Mouse (Mus musculus): ENCODE data around the gene Oas2. TPM values are rescaled to one million over a fixed set of nuclear protein-coding genes. Genes with fewer than 3 reads are reported as not detected.

The Oas2 gene
- polyA plus RNA-seq, 1 experiment = 0.80 TPM

DNA sequence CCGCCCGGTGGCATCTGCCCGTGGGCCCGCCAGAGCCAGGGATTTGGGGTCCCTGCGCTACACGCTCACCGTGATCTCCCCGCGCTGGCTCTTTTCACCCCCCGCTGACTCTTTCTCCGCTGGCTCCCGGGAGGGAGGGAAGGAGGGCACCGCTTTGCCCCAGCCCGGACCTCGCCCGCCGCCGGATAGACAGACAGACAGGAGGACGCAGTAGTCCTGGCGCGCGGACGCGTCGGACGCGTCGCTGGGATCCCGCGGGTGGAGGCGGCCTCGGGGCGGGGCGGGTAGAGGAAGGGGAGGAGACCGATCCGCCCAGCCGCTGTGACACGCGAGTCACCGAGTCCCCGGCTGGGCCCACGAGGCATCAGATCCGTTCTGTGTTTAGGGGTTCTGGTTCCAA, 38.2 kb downstream of the Oas2 start:
- WGBS = under 1% methylated on average over 41 of the region's 43 CpGs
- DNase-seq = peak; percentile 82 to 83
- no peaks in the 10 kb centered on the region for H3K27me3 ChIP-seq (ENCODE audit: control insufficient read depth, insufficient read depth, low read length)
- peak overlapping the region; percentile 66 for H3K27ac ChIP-seq (ENCODE audit: insufficient read depth, low read length)
- H3K4me3 ChIP-seq (replicated peaks; ENCODE audit: insufficient read depth, low read depth, low read length) = peak overlapping the region; percentile 89
- peak; percentile 61; the same call in 1 of the 2 replicates for TF ChIP-seq POLR2A (IDR thresholded peaks at IDR 0.05; ENCODE audit: borderline replicate concordance, insufficient read depth, low read length)
- TF ChIP-seq CTCF (IDR thresholded peaks at IDR 0.05; ENCODE audit: borderline replicate concordance, insufficient read depth, low read depth, low read length) = no peak
- peaks cover 9% of the 10 kb centered on the region for H3K4me1 ChIP-seq (ENCODE audit: control insufficient read depth, insufficient read depth, low read length)

DNA sequence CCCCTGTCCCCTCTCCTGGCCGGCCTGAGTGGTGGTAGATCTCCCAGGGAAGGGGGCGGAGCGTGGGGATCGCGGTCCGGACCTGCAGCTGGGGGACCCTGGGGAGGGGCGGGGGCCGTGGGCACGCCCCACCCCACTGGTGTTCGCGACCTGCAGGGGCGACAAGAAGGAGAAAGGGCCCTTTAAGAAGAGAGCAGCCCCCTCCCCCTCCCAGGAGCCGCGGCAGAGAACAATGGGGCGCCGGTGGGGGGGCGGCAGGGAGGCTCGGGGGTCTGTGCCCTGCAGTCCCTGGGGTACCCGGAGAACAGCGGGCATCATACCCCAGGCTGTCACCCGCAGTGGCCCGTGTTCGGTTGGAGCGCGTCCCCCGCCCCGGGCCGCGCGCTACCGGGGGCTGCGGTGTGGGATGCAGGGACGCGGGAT, 38.8 kb downstream of the Oas2 start:
- Histone ChIP-seq H3K27ac (ENCODE audit: insufficient read depth, low read length) (peak overlapping the region; percentile 82), H3K27me3 (ENCODE audit: control insufficient read depth, insufficient read depth, low read length) (no peaks in the 10 kb centered on the region), H3K4me1 (ENCODE audit: control insufficient read depth, insufficient read depth, low read length) (peaks cover 13% of the 10 kb centered on the region), H3K4me3 (replicated peaks; ENCODE audit: insufficient read depth, low read depth, low read length) (peak overlapping the region; percentile 89)
- peak in 1 of 2 experiments; percentile 61 for DNase-seq
- TF ChIP-seq CTCF (IDR thresholded peaks at IDR 0.05; ENCODE audit: borderline replicate concordance, insufficient read depth, low read depth, low read length) (no peak), POLR2A (IDR thresholded peaks at IDR 0.05; ENCODE audit: borderline replicate concordance, insufficient read depth, low read length) (no peak)
- WGBS = under 1% methylated on average over 32 of the region's 34 CpGs

DNA sequence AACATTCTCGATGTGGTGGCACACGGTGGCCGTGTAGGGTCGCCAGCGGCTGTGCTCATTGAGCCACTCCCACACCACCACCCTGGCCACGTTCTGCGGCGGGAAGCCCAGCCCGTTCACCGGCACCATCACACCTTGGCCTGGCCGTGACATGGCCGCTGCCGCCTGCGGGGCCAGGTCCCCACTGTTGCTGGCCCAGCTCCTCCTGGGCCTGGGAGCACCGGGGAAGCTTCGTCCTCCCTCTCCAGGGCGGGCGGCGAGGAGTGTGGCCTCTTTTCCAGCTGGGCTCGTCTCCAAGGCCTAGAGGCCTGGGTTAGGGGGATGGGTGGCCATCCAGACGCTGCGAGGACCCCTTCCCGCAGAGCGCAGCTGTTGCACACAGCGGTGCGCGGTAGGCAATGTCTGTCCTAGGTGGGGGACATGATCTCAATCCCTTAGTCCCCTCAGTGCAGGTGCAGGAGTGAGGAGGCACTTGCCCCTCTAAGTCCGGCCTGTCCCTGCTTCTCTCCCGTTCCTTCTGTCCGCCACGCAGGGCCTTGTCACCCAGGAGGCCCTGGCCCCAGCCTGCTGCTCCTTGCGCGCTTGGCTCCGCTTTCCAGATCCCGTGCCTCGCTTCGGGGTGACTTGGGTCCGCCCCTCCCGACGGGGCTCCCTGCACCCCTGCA, 39.4 kb downstream of the Oas2 start:
- H3K4me3 ChIP-seq (replicated peaks; ENCODE audit: insufficient read depth, low read depth, low read length) = peak overlapping the region; percentile 89
- under 1% methylated on average over 40 of the region's 40 CpGs for WGBS
- peak; percentile 74 to 78 for DNase-seq
- no peaks in the 10 kb centered on the region for H3K27me3 ChIP-seq (ENCODE audit: control insufficient read depth, insufficient read depth, low read length)
- peak overlapping the region; percentile 82 for H3K27ac ChIP-seq (ENCODE audit: insufficient read depth, low read length)
- TF ChIP-seq CTCF (IDR thresholded peaks at IDR 0.05; ENCODE audit: borderline replicate concordance, insufficient read depth, low read depth, low read length) (no peak), POLR2A (IDR thresholded peaks at IDR 0.05; ENCODE audit: borderline replicate concordance, insufficient read depth, low read length) (no peak)
- H3K4me1 ChIP-seq (ENCODE audit: control insufficient read depth, insufficient read depth, low read length) = peaks cover 18% of the 10 kb centered on the region

DNA sequence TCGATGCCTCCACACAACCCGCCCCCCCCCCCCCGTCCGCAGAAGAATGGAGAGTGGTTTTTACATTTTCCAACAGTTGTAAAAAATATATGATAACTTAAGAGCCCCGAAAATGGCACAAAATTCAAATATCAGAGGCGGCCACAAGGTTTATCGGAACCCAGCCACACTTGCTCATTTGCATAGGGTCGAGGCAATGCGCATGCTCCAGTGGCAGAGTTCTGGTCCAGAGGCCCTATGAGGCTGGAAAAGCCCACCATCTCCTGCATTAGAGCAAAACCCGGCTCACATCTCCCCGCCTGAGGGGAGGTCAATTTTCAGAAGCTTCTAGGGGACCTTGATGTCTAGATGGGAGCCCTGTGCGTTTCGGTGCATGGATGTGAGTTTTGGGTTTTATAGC, 42.7 kb downstream of the Oas2 start:
- Histone ChIP-seq H3K4me1 (ENCODE audit: control insufficient read depth, insufficient read depth, low read length) (peaks cover 47% of the 10 kb centered on the region), H3K4me3 (replicated peaks; ENCODE audit: insufficient read depth, low read depth, low read length) (no peak overlapping the region), H3K27me3 (ENCODE audit: control insufficient read depth, insufficient read depth, low read length) (no peaks in the 10 kb centered on the region), H3K27ac (ENCODE audit: insufficient read depth, low read length) (no peak overlapping the region)
- TF ChIP-seq POLR2A (IDR thresholded peaks at IDR 0.05; ENCODE audit: borderline replicate concordance, insufficient read depth, low read length) = no peak
- TF ChIP-seq CTCF (IDR thresholded peaks at IDR 0.05; ENCODE audit: borderline replicate concordance, insufficient read depth, low read depth, low read length) = no peak
- DNase-seq = no peak
- WGBS = 54% methylated on average over 13 of the region's 13 CpGs

DNA sequence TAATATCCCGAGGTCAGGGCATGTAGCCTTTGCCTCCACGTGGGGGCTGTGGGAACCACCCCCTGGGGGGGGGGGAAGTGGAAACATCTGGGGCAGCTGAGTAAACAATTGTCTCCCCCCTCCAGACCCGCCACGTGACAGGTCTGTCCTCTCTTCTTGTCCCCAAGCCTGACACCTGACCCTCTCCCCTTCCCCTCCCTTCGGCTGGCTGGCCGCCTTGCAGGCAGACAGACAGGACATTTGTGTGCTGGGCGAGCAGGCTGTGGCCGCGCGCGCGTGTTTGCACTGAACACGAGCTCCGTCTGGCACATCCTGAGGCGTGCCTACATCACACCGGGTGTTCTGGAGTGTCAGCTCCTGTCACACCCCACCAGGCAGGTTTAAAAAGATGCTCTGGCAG, 43.1 kb downstream of the Oas2 start:
- no peak overlapping the region for H3K4me3 ChIP-seq (replicated peaks; ENCODE audit: insufficient read depth, low read depth, low read length)
- 7% methylated on average over 16 of the region's 16 CpGs for WGBS

DNA sequence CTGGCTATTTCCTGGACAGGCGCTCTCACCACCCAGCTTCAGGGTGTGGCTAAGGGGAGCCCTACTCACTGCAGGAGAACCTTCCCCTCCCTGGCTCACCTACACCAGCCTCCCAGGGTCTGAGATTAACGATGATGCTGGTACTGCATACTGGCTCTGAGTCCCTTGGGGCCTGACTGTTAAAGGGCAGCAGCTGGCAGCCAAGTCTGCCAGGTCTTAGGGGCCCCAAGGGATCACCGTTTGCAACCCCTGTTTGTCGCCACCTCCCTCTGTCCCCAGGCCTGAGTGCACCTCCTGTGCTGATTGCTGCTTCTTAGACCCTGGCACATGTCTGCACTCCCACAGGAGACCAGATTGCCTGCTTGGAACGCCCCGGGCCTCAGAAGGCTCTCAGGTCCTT, 45.2 kb downstream of the Oas2 start:
- Histone ChIP-seq H3K27me3 (ENCODE audit: control insufficient read depth, insufficient read depth, low read length) (no peaks in the 10 kb centered on the region), H3K4me1 (ENCODE audit: control insufficient read depth, insufficient read depth, low read length) (peaks cover 68% of the 10 kb centered on the region), H3K27ac (ENCODE audit: insufficient read depth, low read length) (no peak overlapping the region), H3K4me3 (replicated peaks; ENCODE audit: insufficient read depth, low read depth, low read length) (no peak overlapping the region)
- DNase-seq = peak; percentile 16 to 21
- TF ChIP-seq CTCF (IDR thresholded peaks at IDR 0.05; ENCODE audit: borderline replicate concordance, insufficient read depth, low read depth, low read length) (no peak), POLR2A (IDR thresholded peaks at IDR 0.05; ENCODE audit: borderline replicate concordance, insufficient read depth, low read length) (no peak)
- WGBS = 33% methylated on average over 6 of the region's 6 CpGs

More for the DNA sequence above, 43.1 kb downstream of the Oas2 start:
- H3K4me1 ChIP-seq (ENCODE audit: control insufficient read depth, insufficient read depth, low read length) = peaks cover 49% of the 10 kb centered on the region
- no peak for TF ChIP-seq CTCF (IDR thresholded peaks at IDR 0.05; ENCODE audit: borderline replicate concordance, insufficient read depth, low read depth, low read length)
- no peak for TF ChIP-seq POLR2A (IDR thresholded peaks at IDR 0.05; ENCODE audit: borderline replicate concordance, insufficient read depth, low read length)
- peak; percentile 52 to 71 for DNase-seq
- no peaks in the 10 kb centered on the region for H3K27me3 ChIP-seq (ENCODE audit: control insufficient read depth, insufficient read depth, low read length)
- H3K27ac ChIP-seq (ENCODE audit: insufficient read depth, low read length) = no peak overlapping the region

DNA sequence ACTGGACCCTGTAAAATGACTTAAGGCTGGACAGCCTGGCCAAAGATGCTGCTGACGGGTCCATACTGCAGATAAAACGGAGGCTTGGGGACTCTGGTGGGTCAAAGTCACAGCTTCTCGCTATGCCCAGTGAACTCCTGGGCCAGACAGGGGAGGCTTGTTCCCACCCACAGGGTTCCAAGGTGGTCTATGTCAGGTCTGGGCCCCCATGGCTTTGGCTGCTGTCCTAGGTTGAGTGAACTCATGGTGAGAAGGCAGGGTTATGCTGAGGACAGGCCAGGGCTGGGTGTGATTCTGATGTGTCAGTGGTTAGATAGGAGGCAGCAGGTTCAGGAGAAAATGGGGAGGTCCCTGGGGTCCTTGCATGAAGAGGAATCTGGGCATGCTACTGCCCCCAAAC, 46.0 kb downstream of the Oas2 start:
- H3K27ac ChIP-seq (ENCODE audit: insufficient read depth, low read length) = no peak overlapping the region
- no peak overlapping the region for H3K4me3 ChIP-seq (replicated peaks; ENCODE audit: insufficient read depth, low read depth, low read length)
- WGBS = 87% methylated on average over 3 of the region's 3 CpGs
- TF ChIP-seq POLR2A (IDR thresholded peaks at IDR 0.05; ENCODE audit: borderline replicate concordance, insufficient read depth, low read length) = no peak
- TF ChIP-seq CTCF (IDR thresholded peaks at IDR 0.05; ENCODE audit: borderline replicate concordance, insufficient read depth, low read depth, low read length) = no peak
- DNase-seq = peak in 1 of 2 experiments; percentile 14
- no peaks in the 10 kb centered on the region for H3K27me3 ChIP-seq (ENCODE audit: control insufficient read depth, insufficient read depth, low read length)
- peaks cover 76% of the 10 kb centered on the region for H3K4me1 ChIP-seq (ENCODE audit: control insufficient read depth, insufficient read depth, low read length)

DNA sequence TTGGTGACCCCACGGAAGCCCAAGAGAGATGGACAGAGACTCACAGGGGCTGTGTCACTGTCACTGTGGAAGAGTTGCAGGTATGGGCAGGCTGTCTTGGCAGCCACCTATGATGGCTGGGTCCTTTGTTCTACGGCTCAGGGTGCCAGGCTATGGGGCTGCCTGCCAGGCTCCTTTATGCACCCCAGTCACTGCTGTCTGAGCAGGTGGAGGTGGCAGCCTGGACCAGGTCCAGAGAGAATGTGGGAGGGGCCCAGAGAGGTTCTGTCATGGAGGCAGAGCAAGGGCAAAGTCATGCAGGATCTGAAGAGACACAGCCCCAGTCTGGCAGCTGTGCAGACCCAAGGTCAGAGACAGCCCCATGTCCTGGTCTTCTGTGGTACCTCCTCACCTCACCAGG, 46.7 kb downstream of the Oas2 start:
- WGBS = 24% methylated on average over 2 of the region's 2 CpGs
- Histone ChIP-seq H3K4me1 (ENCODE audit: control insufficient read depth, insufficient read depth, low read length) (peaks cover 82% of the 10 kb centered on the region), H3K27ac (ENCODE audit: insufficient read depth, low read length) (no peak overlapping the region)

More for the DNA sequence above, 46.7 kb downstream of the Oas2 start:
- DNase-seq = peak; percentile 84 to 89
- no peak for TF ChIP-seq CTCF (IDR thresholded peaks at IDR 0.05; ENCODE audit: borderline replicate concordance, insufficient read depth, low read depth, low read length)
- TF ChIP-seq POLR2A (IDR thresholded peaks at IDR 0.05; ENCODE audit: borderline replicate concordance, insufficient read depth, low read length) = no peak
- Histone ChIP-seq H3K27me3 (ENCODE audit: control insufficient read depth, insufficient read depth, low read length) (no peaks in the 10 kb centered on the region), H3K4me3 (replicated peaks; ENCODE audit: insufficient read depth, low read depth, low read length) (no peak overlapping the region)

Data from cerebellum, adult 2 months (tissue).